Mouse (Mus musculus): ENCODE measurements around the gene Olfr1287. TPM values are rescaled to one million over a fixed set of nuclear protein-coding genes. Genes with fewer than 3 reads are reported as not detected.

Gene Olfr1287
- not detected in 2 replicates for polyA plus RNA-seq (2016; fragmentation: Nextera tagmentation; extraction: Ambion mirVana)

DNA sequence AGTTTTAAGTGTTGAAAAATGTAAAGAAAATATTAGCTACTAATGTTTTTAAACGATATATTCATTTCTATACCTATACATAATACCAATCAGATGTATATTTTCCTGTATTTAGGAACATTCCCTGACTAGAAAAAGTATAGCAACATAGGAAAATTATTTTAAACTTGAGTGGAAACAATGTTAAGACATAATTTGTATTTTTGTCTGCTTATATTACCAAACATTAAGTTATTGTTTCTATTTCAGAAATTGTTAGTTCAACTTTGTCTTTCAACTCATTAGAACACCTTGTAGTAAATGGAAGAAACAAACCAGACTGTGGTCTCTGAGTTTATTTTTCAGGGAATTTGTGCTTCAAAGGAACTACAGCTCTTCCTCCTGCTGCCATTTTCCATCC lies at the start of gene Olfr1287:
Olfr1287 (plus strand) TSS at position 301 of the 400 bp plus-strand sequence.
- 69% methylated on average over 1 of the region's 1 CpGs for WGBS
- H3K4me1 ChIP-seq = no peaks in the 10 kb centered on the region
- H3K27ac ChIP-seq = no peak within 1 kb of the TSS

DNA sequence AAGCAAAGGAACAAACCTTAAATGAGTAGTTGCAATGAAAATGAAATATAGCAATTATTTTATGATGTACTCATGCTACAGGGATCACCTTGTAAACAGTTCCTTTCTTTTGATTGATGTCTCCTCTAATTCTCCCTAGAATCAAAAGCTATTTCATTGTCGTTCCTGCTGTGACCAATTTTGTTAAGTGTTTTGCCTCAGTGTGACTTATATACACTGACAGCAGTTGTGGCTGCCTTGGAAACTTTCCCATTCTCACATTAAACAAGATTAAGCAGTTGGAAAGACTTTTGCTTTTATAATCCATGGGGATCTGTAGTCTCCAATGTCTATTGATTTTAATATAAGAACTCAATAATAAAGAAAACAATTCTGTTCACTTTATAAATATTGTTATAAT lies 26.0 kb upstream of the Olfr1287 start, which contains the start of gene Olfr1286:
Olfr1286 (minus strand) TSS at position 185 of the 400 bp plus-strand sequence.
- 85% methylated on average over 1 of the region's 1 CpGs for WGBS
- H3K36me3 ChIP-seq (replicated peaks) = no peaks in the 10 kb centered on the region

More for the DNA sequence above, at the start of gene Olfr1287:
- H3K9me3 ChIP-seq = no peaks in the 10 kb centered on the region
- H3K36me3 ChIP-seq (replicated peaks) = no peaks in the 10 kb centered on the region
- H3K4me3 ChIP-seq = no peak within 1 kb of the TSS
- no peaks in the 10 kb centered on the region for H3K27me3 ChIP-seq (ENCODE audit: poor library complexity, severe bottlenecking)
- no peak for DNase-seq (ENCODE audit: extremely low spot score, low spot score)

GRCm38 (mm10) chr2:111473801-111474200 lies 24.9 kb downstream of the Olfr1287 start, which contains the start of gene Olfr1288:
Olfr1288 (plus strand) TSS chr2:111474101.
- no peaks in the 10 kb centered on the region for H3K4me1 ChIP-seq
- WGBS = 95% methylated on average over 1 of the region's 1 CpGs
- H3K36me3 ChIP-seq (replicated peaks) = no peaks in the 10 kb centered on the region
- H3K27ac ChIP-seq = no peak within 1 kb of the TSS
- H3K27me3 ChIP-seq (ENCODE audit: poor library complexity, severe bottlenecking) = no peaks in the 10 kb centered on the region
- no peak within 1 kb of the TSS for H3K4me3 ChIP-seq
- H3K9me3 ChIP-seq = no peaks in the 10 kb centered on the region
- no peak for DNase-seq (ENCODE audit: extremely low spot score, low spot score)

More for the DNA sequence above, 26.0 kb upstream of the Olfr1287 start, which contains the start of gene Olfr1286:
- Histone ChIP-seq H3K27me3 (ENCODE audit: poor library complexity, severe bottlenecking) (no peaks in the 10 kb centered on the region), H3K9me3 (no peaks in the 10 kb centered on the region), H3K27ac (no peak within 1 kb of the TSS), H3K4me1 (no peaks in the 10 kb centered on the region), H3K4me3 (no peak within 1 kb of the TSS)
- DNase-seq (ENCODE audit: extremely low spot score, low spot score) = no peak

GRCm38 (mm10) chr2:111480519-111480918 lies 31.6 kb downstream of the Olfr1287 start, which contains the start of gene Olfr1289:
Olfr1289 (plus strand) TSS chr2:111480819.
- no peak within 1 kb of the TSS for H3K4me3 ChIP-seq
- DNase-seq (ENCODE audit: extremely low spot score, low spot score) = no peak
- no peaks in the 10 kb centered on the region for H3K27me3 ChIP-seq (ENCODE audit: poor library complexity, severe bottlenecking)
- 80% methylated on average over 1 of the region's 1 CpGs for WGBS
- no peaks in the 10 kb centered on the region for H3K4me1 ChIP-seq
- H3K27ac ChIP-seq = no peak within 1 kb of the TSS
- no peaks in the 10 kb centered on the region for H3K36me3 ChIP-seq (replicated peaks)
- no peaks in the 10 kb centered on the region for H3K9me3 ChIP-seq

GRCm38 (mm10) chr2:111493729-111494128 lies 44.8 kb downstream of the Olfr1287 start, which contains the start of gene Olfr1290:
Olfr1290 (minus strand) TSS chr2:111493829.
- Histone ChIP-seq H3K4me1 (no peaks in the 10 kb centered on the region), H3K9me3 (no peaks in the 10 kb centered on the region), H3K27me3 (ENCODE audit: poor library complexity, severe bottlenecking) (no peaks in the 10 kb centered on the region), H3K27ac (no peak within 1 kb of the TSS), H3K36me3 (replicated peaks) (no peaks in the 10 kb centered on the region), H3K4me3 (no peak within 1 kb of the TSS)
- no peak for DNase-seq (ENCODE audit: extremely low spot score, low spot score)
- WGBS = 87% methylated on average over 5 of the region's 5 CpGs

DNA sequence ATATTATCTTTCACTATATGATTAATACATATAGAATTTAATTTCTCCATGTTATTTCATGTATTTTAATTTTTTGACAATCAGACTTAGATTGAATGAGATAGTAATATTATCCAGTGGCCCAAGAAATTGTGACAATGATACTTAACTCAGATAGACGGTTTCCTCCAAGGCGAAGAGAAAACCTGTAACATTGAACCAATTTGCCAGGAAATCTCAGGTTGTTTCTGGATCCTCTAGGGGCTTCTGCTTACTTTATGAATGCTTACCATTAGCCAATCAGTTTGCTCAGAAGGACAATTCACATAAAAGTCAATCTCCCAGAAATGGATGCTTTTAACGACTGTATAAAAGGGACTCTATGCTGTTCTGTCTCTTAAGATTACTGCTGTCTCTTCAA lies 47.9 kb downstream of the Olfr1287 start, which contains the start of gene Olfr1291-ps1:
Olfr1291-ps1 (plus strand) TSS at position 301 of the 400 bp plus-strand sequence.
- 90% methylated on average over 3 of the region's 3 CpGs for WGBS
- H3K36me3 ChIP-seq (replicated peaks) = no peaks in the 10 kb centered on the region
- no peaks in the 10 kb centered on the region for H3K4me1 ChIP-seq
- no peaks in the 10 kb centered on the region for H3K27me3 ChIP-seq (ENCODE audit: poor library complexity, severe bottlenecking)
- H3K4me3 ChIP-seq = no peak within 1 kb of the TSS
- no peak for DNase-seq (ENCODE audit: extremely low spot score, low spot score)
- H3K9me3 ChIP-seq = no peaks in the 10 kb centered on the region
- H3K27ac ChIP-seq = no peak within 1 kb of the TSS

Other genes with a start within 250 kb of the Olfr1287 start
- not detected in 2 replicates for gene 4930430A15Rik, start 219.5 kb upstream of the Olfr1287 start, polyA plus RNA-seq (2016; fragmentation: Nextera tagmentation; extraction: Ambion mirVana)
- not detected in 2 replicates for gene Olfr1275, start 213.9 kb upstream of the Olfr1287 start, polyA plus RNA-seq (2016; fragmentation: Nextera tagmentation; extraction: Ambion mirVana)
- not detected in 2 replicates for gene Olfr1276, start 194.6 kb upstream of the Olfr1287 start, polyA plus RNA-seq (2016; fragmentation: Nextera tagmentation; extraction: Ambion mirVana)
- gene Olfr1277, start 175.0 kb upstream of the Olfr1287 start, polyA plus RNA-seq (2016; fragmentation: Nextera tagmentation; extraction: Ambion mirVana) = not detected in 2 replicates
- not detected in 2 replicates for gene Olfr1278, start 159.0 kb upstream of the Olfr1287 start, polyA plus RNA-seq (2016; fragmentation: Nextera tagmentation; extraction: Ambion mirVana)
- gene Olfr1279, start 148.5 kb upstream of the Olfr1287 start, polyA plus RNA-seq (2016; fragmentation: Nextera tagmentation; extraction: Ambion mirVana) = 0.04 TPM in 1 of 2 replicates, not detected in the other
- not detected in 2 replicates for gene Olfr1280, start 135.1 kb upstream of the Olfr1287 start, polyA plus RNA-seq (2016; fragmentation: Nextera tagmentation; extraction: Ambion mirVana)
- gene Olfr1281, start 122.6 kb upstream of the Olfr1287 start, polyA plus RNA-seq (2016; fragmentation: Nextera tagmentation; extraction: Ambion mirVana) = not detected in 2 replicates
- not detected in 2 replicates for gene Olfr1282, start 113.1 kb upstream of the Olfr1287 start, polyA plus RNA-seq (2016; fragmentation: Nextera tagmentation; extraction: Ambion mirVana)
- gene Olfr1283, start 82.4 kb upstream of the Olfr1287 start, polyA plus RNA-seq (2016; fragmentation: Nextera tagmentation; extraction: Ambion mirVana) = not detected in 2 replicates
- not detected in 2 replicates for gene Olfr1284, start 73.6 kb upstream of the Olfr1287 start, polyA plus RNA-seq (2016; fragmentation: Nextera tagmentation; extraction: Ambion mirVana)
- not detected in 2 replicates for gene Olfr1286, start 26.0 kb upstream of the Olfr1287 start, polyA plus RNA-seq (2016; fragmentation: Nextera tagmentation; extraction: Ambion mirVana)
- gene Olfr1288, start 25.0 kb downstream of the Olfr1287 start, polyA plus RNA-seq (2016; fragmentation: Nextera tagmentation; extraction: Ambion mirVana) = not detected in 2 replicates
- gene Olfr1289, start 31.7 kb downstream of the Olfr1287 start, polyA plus RNA-seq (2016; fragmentation: Nextera tagmentation; extraction: Ambion mirVana) = not detected in 2 replicates
- gene Olfr1290, start 44.7 kb downstream of the Olfr1287 start, polyA plus RNA-seq (2016; fragmentation: Nextera tagmentation; extraction: Ambion mirVana) = not detected in 2 replicates
- not detected in 2 replicates for gene Olfr1291-ps1, start 48.0 kb downstream of the Olfr1287 start, polyA plus RNA-seq (2016; fragmentation: Nextera tagmentation; extraction: Ambion mirVana)
- not detected in 2 replicates for gene Olfr1293-ps, start 76.1 kb downstream of the Olfr1287 start, polyA plus RNA-seq (2016; fragmentation: Nextera tagmentation; extraction: Ambion mirVana)
- not detected in 2 replicates for gene Olfr1294, start 91.1 kb downstream of the Olfr1287 start, polyA plus RNA-seq (2016; fragmentation: Nextera tagmentation; extraction: Ambion mirVana)
- not detected in 2 replicates for gene Olfr1295, start 120.5 kb downstream of the Olfr1287 start, polyA plus RNA-seq (2016; fragmentation: Nextera tagmentation; extraction: Ambion mirVana)
- not detected in 2 replicates for gene Olfr1297, start 177.4 kb downstream of the Olfr1287 start, polyA plus RNA-seq (2016; fragmentation: Nextera tagmentation; extraction: Ambion mirVana)
- gene Olfr1298, start 200.1 kb downstream of the Olfr1287 start, polyA plus RNA-seq (2016; fragmentation: Nextera tagmentation; extraction: Ambion mirVana) = not detected in 2 replicates
- gene Olfr1299, start 212.3 kb downstream of the Olfr1287 start, polyA plus RNA-seq (2016; fragmentation: Nextera tagmentation; extraction: Ambion mirVana) = not detected in 2 replicates